Comparison of ENCODE assay signal across 8 mouse cellular contexts in genomic region chr11:120762672-120763041, GRCm38 (mm10). TPM values are rescaled to one million over a fixed set of nuclear protein-coding genes. Genes with fewer than 3 reads are reported as not detected.
DNase-seq lines count a peak whose midpoint lies in the region; ATAC-seq and TF ChIP-seq lines count a peak whose summit lies in the region.
"Not testable (repeated sequence)": the region's sequence is repeated elsewhere in the genome, so short reads cannot be mapped to it uniquely, and the experiment has no call there.

Hmga1b (plus strand) TSS chr11:120762794.

- TF ChIP-seq CTCF in testis, adult 2 months (IDR thresholded peaks at IDR 0.05; ENCODE audit: control insufficient read depth, insufficient read depth, insufficient replicate concordance, low read depth, low read length), result not testable (repeated sequence)

- not testable (repeated sequence) for H3K4me3 ChIP-seq in embryonic facial prominence, embryonic 12.5 days
- H3K4me3 ChIP-seq in kidney, embryonic 15.5 days (replicated peaks), result 0 out of 2 replicates have a peak within 1 kb of the TSS, but pooled peaks have one; percentile 2
- H3K4me3 ChIP-seq in testis, adult 2 months (ENCODE audit: control insufficient read depth, low read depth, low read length), result peak within 1 kb of the TSS; percentile 73

- H3K36me3 ChIP-seq in embryonic facial prominence, embryonic 12.5 days; kidney, embryonic 15.5 days; testis, adult 2 months (ENCODE audit: control insufficient read depth, insufficient read depth, low read length): not testable (repeated sequence)

- intact Hi-C loops in heart, postnatal 14 days (cut with DNase I); left cerebral cortex, postnatal 25 days (cut with DNase I): not testable (repeated sequence)

- ATAC-seq in embryonic facial prominence, embryonic 12.5 days (ENCODE audit: insufficient number of reproducible peaks, insufficient read depth, low FRiP score, low TSS enrichment); megakaryocyte-erythroid progenitor cell, adult 5-6 weeks (replicated peaks; ENCODE audit: low FRiP score, low TSS enrichment, poor library complexity, severe bottlenecking): not testable (repeated sequence)
- peak; percentile 31; the same call in 1 of the 2 replicates for ATAC-seq in kidney, embryonic 15.5 days (replicated peaks; ENCODE audit: low FRiP score)

- H3K27ac ChIP-seq in embryonic facial prominence, embryonic 12.5 days; kidney, embryonic 15.5 days; testis, adult 2 months (ENCODE audit: control insufficient read depth, insufficient read depth, low read depth, low read length): not testable (repeated sequence)

- H3K4me2 ChIP-seq in embryonic facial prominence, embryonic 12.5 days (replicated peaks), result peak within 1 kb of the TSS; percentile 13; the same call in 1 of the 2 replicates
- peak within 1 kb of the TSS; percentile 47 for H3K4me2 ChIP-seq in kidney, embryonic 15.5 days

- H3K9me3 ChIP-seq in embryonic facial prominence, embryonic 12.5 days, result peaks cover 19% of the 10 kb centered on the region
- peaks cover 15% of the 10 kb centered on the region for H3K9me3 ChIP-seq in kidney, embryonic 15.5 days (replicated peaks)

- H3K27me3 ChIP-seq in embryonic facial prominence, embryonic 12.5 days, result peaks cover 20% of the 10 kb centered on the region
- H3K27me3 ChIP-seq in kidney, embryonic 15.5 days; testis, adult 2 months (ENCODE audit: control insufficient read depth, insufficient read depth, low read length): not testable (repeated sequence)

- not testable (repeated sequence) for H3K4me1 ChIP-seq in embryonic facial prominence, embryonic 12.5 days; kidney, embryonic 15.5 days; testis, adult 2 months (ENCODE audit: control insufficient read depth, insufficient read depth, low read length)

- not testable (repeated sequence) for H3K9ac ChIP-seq in embryonic facial prominence, embryonic 12.5 days; kidney, embryonic 15.5 days

- not testable (repeated sequence) for TF ChIP-seq POLR2A in testis, adult 2 months (IDR thresholded peaks at IDR 0.05; ENCODE audit: control insufficient read depth, low read depth, low read length)

- 19% methylated on average over 14 of the region's 14 CpGs for WGBS in embryonic facial prominence, embryonic 12.5 days
- 20% methylated on average over 14 of the region's 14 CpGs for WGBS in kidney, embryonic 15.5 days

- DNase-seq in NIH3T3 (ENCODE audit: low read depth), result peak; percentile 23
- DNase-seq in gastrocnemius, postnatal 4 days (ENCODE audit: low spot score in 2 of 2); heart, postnatal 14 days; left cerebral cortex, postnatal 25 days (ENCODE audit: low spot score in 2 of 2): not testable (repeated sequence)

RNA-seq across cellular contexts. Expression of gene Hmga1b, which starts in this region (rescaled TPM):
- polyA plus RNA-seq in embryonic facial prominence, embryonic 12.5 days (2016; fragmentation: Nextera tagmentation; extraction: Ambion mirVana), result 4.2 and 5.8 TPM in 2 replicates
- 10 to 100 TPM; 26.7 to 27.1 TPM for total RNA-seq in gastrocnemius, postnatal 4 days (2021)
- 10 to 100 TPM; 23.8 to 68.1 TPM for total RNA-seq in heart, postnatal 14 days (2021)
- 3.8 and 6.1 TPM in 2 replicates for polyA plus RNA-seq in kidney, embryonic 15.5 days (2015; fragmentation: Nextera tagmentation; extraction: Ambion mirVana)
- 10 to 100 TPM; 29.3 to 33.1 TPM for total RNA-seq in left cerebral cortex, postnatal 25 days (2021)
- 2.5 and 12.0 TPM in 2 replicates for total RNA-seq in megakaryocyte-erythroid progenitor cell, adult 5-6 weeks (2014; fragmentation: Nextera tagmentation)
- 8.7 and 10.9 TPM in 2 replicates for total RNA-seq in megakaryocyte-erythroid progenitor cell, adult 5-6 weeks (2017)
- polyA plus RNA-seq in testis, adult 2 months (2012; rRNA removed), result 7.0 and 8.7 TPM in 2 replicates
